Comparison of ENCODE assay signal across 13 mouse cellular contexts in the genomic region with DNA sequence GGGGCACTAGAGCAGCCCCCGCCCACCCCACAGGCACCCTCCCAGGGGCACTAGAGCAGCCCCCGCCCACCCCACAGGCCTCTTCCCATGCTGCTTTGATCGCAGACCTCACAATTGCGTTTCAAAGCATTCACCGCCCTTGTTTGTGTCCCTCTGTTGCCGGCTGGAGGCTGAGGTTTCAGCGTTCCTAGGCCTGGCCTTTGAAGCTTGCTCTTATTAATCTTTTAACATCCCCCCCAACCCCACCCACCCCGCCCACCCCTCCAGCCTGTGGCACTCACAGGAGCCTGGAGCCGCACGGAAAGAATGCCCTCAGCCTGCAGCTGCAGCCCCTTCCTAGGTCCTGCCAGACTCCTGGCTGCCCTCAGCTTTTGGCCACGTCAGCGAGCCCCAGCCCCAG. TPM values are rescaled to one million over a fixed set of nuclear protein-coding genes. Genes with fewer than 3 reads are reported as not detected.
A peak's percentile ranks its signal among the peaks of the same experiment; 100 is the strongest.
DNase-seq lines count a peak whose midpoint lies in the region; ATAC-seq and TF ChIP-seq lines count a peak whose summit lies in the region.
"Had no signal": no experiment of that assay in that cellular context is flagged by ENCODE, and none has a peak within 500 bp of the region (broad histone marks: within the 10 kb centered on the region; RNA-seq: fewer than 3 reads in every experiment).

No protein-coding gene starts in this region.

- no peak overlapping the region for H3K4me3 ChIP-seq in heart, embryonic 11.5 days (ENCODE audit: low read depth, low read length)
- H3K4me3 ChIP-seq in lung, embryonic 15.5 days = no peak overlapping the region
- no peak overlapping the region for H3K4me3 ChIP-seq in forebrain, postnatal 0 days (ENCODE audit: low read depth, low read length)
- H3K4me3 ChIP-seq in neural tube, embryonic 12.5 days = no peak overlapping the region
- H3K4me3 ChIP-seq: hindbrain, embryonic 15.5 days; liver, embryonic 13.5 days had no signal

- peak overlapping the region; percentile 22; the same call in 1 of the 2 replicates for H3K4me2 ChIP-seq in heart, embryonic 11.5 days
- no peak overlapping the region for H3K4me2 ChIP-seq in lung, embryonic 15.5 days
- H3K4me2 ChIP-seq in forebrain, postnatal 0 days (ENCODE audit: low read depth) = no peak overlapping the region
- peak overlapping the region; percentile 35 for H3K4me2 ChIP-seq in neural tube, embryonic 12.5 days (replicated peaks)
- H3K4me2 ChIP-seq: hindbrain, embryonic 15.5 days; liver, embryonic 13.5 days had no signal

- WGBS in heart, embryonic 11.5 days (ENCODE audit: insufficient replicate concordance) = 10% methylated on average over 12 of the region's 12 CpGs
- 11% methylated on average over 12 of the region's 12 CpGs for WGBS in lung, embryonic 15.5 days
- 4% methylated on average over 12 of the region's 12 CpGs for WGBS in forebrain, postnatal 0 days
- WGBS in neural tube, embryonic 12.5 days = 5% methylated on average over 11 of the region's 12 CpGs

- peak overlapping the region; percentile 57 for H3K27ac ChIP-seq in heart, embryonic 11.5 days (ENCODE audit: low read depth, low read length)
- H3K27ac ChIP-seq in lung, embryonic 15.5 days = peak overlapping the region; percentile 11
- no peak overlapping the region for H3K27ac ChIP-seq in forebrain, postnatal 0 days (ENCODE audit: low read depth, low read length)
- no peak overlapping the region for H3K27ac ChIP-seq in neural tube, embryonic 12.5 days
- H3K27ac ChIP-seq: hindbrain, embryonic 15.5 days; liver, embryonic 13.5 days had no signal

- no peak for DNase-seq in heart, postnatal 14 days
- DNase-seq in lung, postnatal 36 days = no peak
- DNase-seq in forebrain, postnatal 0 days = no peak
- DNase-seq in left cerebral cortex, postnatal 4 days = no peak
- no peak for DNase-seq in lung, postnatal 25 days (ENCODE audit: low spot score)
- DNase-seq: B cell, adult 2 months; liver, embryonic 13.5 days had no signal

- intact Hi-C loops in heart, postnatal 14 days (cut with DNase I) = no loop called here
- intact Hi-C loops in left cerebral cortex, postnatal 4 days (cut with DNase I) = no loop called here

- H3K4me1 ChIP-seq in heart, embryonic 11.5 days (ENCODE audit: control insufficient read depth, insufficient read depth, low read length) = peaks cover 45% of the 10 kb centered on the region
- H3K4me1 ChIP-seq in lung, embryonic 15.5 days = peaks cover 61% of the 10 kb centered on the region
- H3K4me1 ChIP-seq in forebrain, postnatal 0 days (ENCODE audit: insufficient read depth) = no peaks in the 10 kb centered on the region
- peaks cover 44% of the 10 kb centered on the region for H3K4me1 ChIP-seq in neural tube, embryonic 12.5 days

- 0 out of 2 replicates have a peak overlapping the region, but pooled peaks have one; percentile 4 for H3K9ac ChIP-seq in heart, embryonic 11.5 days (ENCODE audit: low read depth, low read length)
- no peak overlapping the region for H3K9ac ChIP-seq in lung, embryonic 15.5 days
- H3K9ac ChIP-seq in forebrain, postnatal 0 days = no peak overlapping the region
- H3K9ac ChIP-seq in neural tube, embryonic 12.5 days = peak overlapping the region; percentile 26; the same call in 1 of the 2 replicates
- H3K9ac ChIP-seq: hindbrain, embryonic 15.5 days; liver, embryonic 13.5 days had no signal

- H3K27me3 ChIP-seq in heart, embryonic 11.5 days (ENCODE audit: control insufficient read depth, insufficient read depth, low read length) = no peaks in the 10 kb centered on the region
- no peaks in the 10 kb centered on the region for H3K27me3 ChIP-seq in lung, embryonic 15.5 days
- H3K27me3 ChIP-seq in forebrain, postnatal 0 days (ENCODE audit: insufficient read depth, low read length) = no peaks in the 10 kb centered on the region
- H3K27me3 ChIP-seq in neural tube, embryonic 12.5 days (replicated peaks) = no peaks in the 10 kb centered on the region
- H3K27me3 ChIP-seq: hindbrain, embryonic 15.5 days; liver, embryonic 13.5 days; Patski had no signal

- H3K36me3 ChIP-seq in heart, embryonic 11.5 days (ENCODE audit: control insufficient read depth, insufficient read depth, low read length) = peaks cover 6% of the 10 kb centered on the region
- peaks cover 10% of the 10 kb centered on the region for H3K36me3 ChIP-seq in lung, embryonic 15.5 days
- peaks cover 36% of the 10 kb centered on the region for H3K36me3 ChIP-seq in forebrain, postnatal 0 days (ENCODE audit: insufficient read depth)
- H3K36me3 ChIP-seq in neural tube, embryonic 12.5 days = peaks cover 34% of the 10 kb centered on the region

- no peak for TF ChIP-seq CTCF in forebrain, postnatal 0 days (IDR thresholded peaks at IDR 0.05; ENCODE audit: low read depth)

- ATAC-seq in heart, embryonic 11.5 days (replicated peaks; ENCODE audit: insufficient number of reproducible peaks, low FRiP score, low TSS enrichment) = no peak
- ATAC-seq in lung, embryonic 15.5 days (ENCODE audit: borderline replicate concordance, extremely low read depth, low FRiP score, low TSS enrichment) = no peak
- ATAC-seq in forebrain, postnatal 0 days = 0 out of 2 replicates have a peak, but pooled peaks have one; percentile 30
- no peak for ATAC-seq in neural tube, embryonic 12.5 days (ENCODE audit: low FRiP score, low read depth)
- ATAC-seq: Patski had no signal

- H3K9me3 ChIP-seq in heart, embryonic 11.5 days (replicated peaks; ENCODE audit: control insufficient read depth, low read length) = no peaks in the 10 kb centered on the region
- H3K9me3 ChIP-seq in lung, embryonic 15.5 days = no peaks in the 10 kb centered on the region
- no peaks in the 10 kb centered on the region for H3K9me3 ChIP-seq in forebrain, postnatal 0 days (ENCODE audit: low read length)
- no peaks in the 10 kb centered on the region for H3K9me3 ChIP-seq in neural tube, embryonic 12.5 days
- H3K9me3 ChIP-seq: hindbrain, embryonic 15.5 days; liver, embryonic 13.5 days had no signal

RNA-seq across cellular contexts. Expression of gene Cenpx, which starts 6.3 kb away (rescaled TPM):
- polyA plus RNA-seq in heart, embryonic 11.5 days (2014; fragmentation: Nextera tagmentation; extraction: Ambion mirVana) = 114 and 129 TPM in 2 replicates
- 10 to 100 TPM; 35.4 to 36.4 TPM for total RNA-seq in heart, postnatal 14 days (2021)
- polyA plus RNA-seq in lung, embryonic 15.5 days (2015; fragmentation: Nextera tagmentation; extraction: Ambion mirVana) = 160 and 167 TPM in 2 replicates
- total RNA-seq in forebrain, postnatal 0 days (2014; rRNA removed) = 28.5 and 52.1 TPM in 2 replicates
- 91.3 and 114 TPM in 2 replicates for polyA plus RNA-seq in forebrain, postnatal 0 days (2015; fragmentation: Nextera tagmentation; extraction: Ambion mirVana)
- 108 and 114 TPM in 2 replicates for polyA plus RNA-seq in neural tube, embryonic 12.5 days (2016; fragmentation: Nextera tagmentation; extraction: Ambion mirVana)
- total RNA-seq in left cerebral cortex, postnatal 4 days (2021) = 10 to 100 TPM; 31.2 to 35.1 TPM

RNA-seq across cellular contexts. Expression of gene Lrrc45, which starts 6.5 kb away (rescaled TPM):
- polyA plus RNA-seq in heart, embryonic 11.5 days (2014; fragmentation: Nextera tagmentation; extraction: Ambion mirVana) = 21.8 and 23.2 TPM in 2 replicates
- 10 to 100 TPM in 1 of 2 experiments, 1 to 10 TPM in 1; 9.2 to 10.9 TPM for total RNA-seq in heart, postnatal 14 days (2021)
- 57.9 and 59.9 TPM in 2 replicates for polyA plus RNA-seq in lung, embryonic 15.5 days (2015; fragmentation: Nextera tagmentation; extraction: Ambion mirVana)
- 57.6 and 58.4 TPM in 2 replicates for total RNA-seq in forebrain, postnatal 0 days (2014; rRNA removed)
- 31.0 and 41.0 TPM in 2 replicates for polyA plus RNA-seq in forebrain, postnatal 0 days (2015; fragmentation: Nextera tagmentation; extraction: Ambion mirVana)
- polyA plus RNA-seq in neural tube, embryonic 12.5 days (2016; fragmentation: Nextera tagmentation; extraction: Ambion mirVana) = 70.9 and 72.6 TPM in 2 replicates
- total RNA-seq in left cerebral cortex, postnatal 4 days (2021) = 10 to 100 TPM; 76.4 to 78.9 TPM

RNA-seq across cellular contexts. Expression of gene Rac3, which starts 14.0 kb away (rescaled TPM):
- 1.7 and 3.0 TPM in 2 replicates for polyA plus RNA-seq in heart, embryonic 11.5 days (2014; fragmentation: Nextera tagmentation; extraction: Ambion mirVana)
- total RNA-seq in heart, postnatal 14 days (2021) = 1 to 10 TPM; 1.3 to 1.6 TPM
- 54.9 and 60.5 TPM in 2 replicates for polyA plus RNA-seq in lung, embryonic 15.5 days (2015; fragmentation: Nextera tagmentation; extraction: Ambion mirVana)
- 598 and 666 TPM in 2 replicates for total RNA-seq in forebrain, postnatal 0 days (2014; rRNA removed)
- polyA plus RNA-seq in forebrain, postnatal 0 days (2015; fragmentation: Nextera tagmentation; extraction: Ambion mirVana) = 681 and 697 TPM in 2 replicates
- 118 and 119 TPM in 2 replicates for polyA plus RNA-seq in neural tube, embryonic 12.5 days (2016; fragmentation: Nextera tagmentation; extraction: Ambion mirVana)
- 100 to 1,000 TPM; 505 to 551 TPM for total RNA-seq in left cerebral cortex, postnatal 4 days (2021)

RNA-seq across cellular contexts. Expression of gene Dcxr, which starts 19.9 kb away (rescaled TPM):
- polyA plus RNA-seq in heart, embryonic 11.5 days (2014; fragmentation: Nextera tagmentation; extraction: Ambion mirVana) = 5.1 and 6.6 TPM in 2 replicates
- total RNA-seq in heart, postnatal 14 days (2021) = 1 to 10 TPM; 3.1 to 5.8 TPM
- 45.1 and 55.1 TPM in 2 replicates for polyA plus RNA-seq in lung, embryonic 15.5 days (2015; fragmentation: Nextera tagmentation; extraction: Ambion mirVana)
- 7.2 and 13.2 TPM in 2 replicates for total RNA-seq in forebrain, postnatal 0 days (2014; rRNA removed)
- polyA plus RNA-seq in forebrain, postnatal 0 days (2015; fragmentation: Nextera tagmentation; extraction: Ambion mirVana) = 11.2 and 12.7 TPM in 2 replicates
- 12.3 and 16.7 TPM in 2 replicates for polyA plus RNA-seq in neural tube, embryonic 12.5 days (2016; fragmentation: Nextera tagmentation; extraction: Ambion mirVana)
- 1 to 10 TPM; 2.5 to 3.2 TPM for total RNA-seq in left cerebral cortex, postnatal 4 days (2021)

RNA-seq across cellular contexts. Expression of gene Cbr2, which starts 24.7 kb away (rescaled TPM):
- 0.36 and 1.0 TPM in 2 replicates for polyA plus RNA-seq in heart, embryonic 11.5 days (2014; fragmentation: Nextera tagmentation; extraction: Ambion mirVana)
- total RNA-seq in heart, postnatal 14 days (2021) = 10 to 100 TPM; 18.6 to 53.1 TPM
- 102 and 103 TPM in 2 replicates for polyA plus RNA-seq in lung, embryonic 15.5 days (2015; fragmentation: Nextera tagmentation; extraction: Ambion mirVana)
- 3.6 and 4.8 TPM in 2 replicates for total RNA-seq in forebrain, postnatal 0 days (2014; rRNA removed)
- polyA plus RNA-seq in forebrain, postnatal 0 days (2015; fragmentation: Nextera tagmentation; extraction: Ambion mirVana) = 3.1 and 4.9 TPM in 2 replicates
- 0.95 and 1.6 TPM in 2 replicates for polyA plus RNA-seq in neural tube, embryonic 12.5 days (2016; fragmentation: Nextera tagmentation; extraction: Ambion mirVana)
- 1 to 10 TPM; 2.9 to 3.0 TPM for total RNA-seq in left cerebral cortex, postnatal 4 days (2021)
- total RNA-seq: monocyte, adult 5-6 weeks had no signal

Comparison
In these comparisons a context has a peak if more than half of its experiments do, and no peak if none do; other contexts are left out.
1. H3K27ac ChIP-seq: peak in heart, embryonic 11.5 days (single experiment) and lung, embryonic 15.5 days (single experiment); none in forebrain, postnatal 0 days (single experiment) and neural tube, embryonic 12.5 days (single experiment).
2. H3K4me2 ChIP-seq: peak in heart, embryonic 11.5 days (single experiment) and neural tube, embryonic 12.5 days (single experiment); none in lung, embryonic 15.5 days (single experiment) and forebrain, postnatal 0 days (single experiment).
3. H3K9ac ChIP-seq: peak in heart, embryonic 11.5 days (single experiment) and neural tube, embryonic 12.5 days (single experiment); none in lung, embryonic 15.5 days (single experiment) and forebrain, postnatal 0 days (single experiment).
4. RNA of gene Rac3, which starts 14.0 kb away (polyA plus RNA-seq): 681 to 697 TPM in forebrain, postnatal 0 days, 118 to 119 TPM in neural tube, embryonic 12.5 days and 54.9 to 60.5 TPM in lung, embryonic 15.5 days; 1.7 to 3.0 TPM in heart, embryonic 11.5 days; every median in the first group is over 10 times any median in the second.